In the genomic region with DNA sequence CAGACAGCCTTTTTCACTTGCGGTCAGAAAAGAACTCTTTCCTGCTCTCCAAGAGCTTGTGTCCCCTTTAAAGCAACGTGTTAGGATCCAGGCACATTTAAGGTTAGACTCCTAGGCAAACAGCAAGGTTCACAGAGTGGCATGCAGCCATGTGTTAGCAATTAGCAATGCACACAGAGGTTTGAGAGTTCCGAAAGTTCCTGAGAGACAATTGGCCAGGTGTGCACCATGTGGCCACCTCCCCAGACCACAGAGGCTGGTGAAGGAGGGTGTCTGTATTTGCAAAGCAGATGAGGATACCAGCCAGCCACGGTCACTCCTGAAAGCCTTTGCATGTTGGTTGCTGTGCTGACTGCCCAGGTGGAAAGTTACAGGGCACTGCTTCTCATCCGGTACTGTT, we compare ENCODE assay signal across 29 mouse cellular contexts.
DNase-seq lines count a peak whose midpoint lies in the region; ATAC-seq and TF ChIP-seq lines count a peak whose summit lies in the region.
"Had no signal": no experiment of that assay in that cellular context is flagged by ENCODE, and none has a peak within 500 bp of the region (broad histone marks: within the 10 kb centered on the region; RNA-seq: fewer than 3 reads in every experiment).

No protein-coding gene starts in this region.

- H3K9me3 ChIP-seq in kidney, embryonic 14.5 days (ENCODE audit: control insufficient read depth, low read length): no peaks in the 10 kb centered on the region
- H3K9me3 ChIP-seq in CH12.LX (replicated peaks; ENCODE audit: low read length): no peaks in the 10 kb centered on the region
- H3K9me3 ChIP-seq in limb, embryonic 10.5 days (replicated peaks): no peaks in the 10 kb centered on the region
- H3K9me3 ChIP-seq: embryonic facial prominence, embryonic 15.5 days; forebrain, embryonic 12.5 days; heart, embryonic 10.5 days; heart, embryonic 15.5 days; hindbrain, embryonic 12.5 days; intestine, embryonic 15.5 days; liver, embryonic 12.5 days had no signal

- H3K36me3 ChIP-seq in kidney, embryonic 14.5 days (ENCODE audit: control insufficient read depth, insufficient read depth, low read length): no peaks in the 10 kb centered on the region
- no peaks in the 10 kb centered on the region for H3K36me3 ChIP-seq in CH12.LX (replicated peaks in 1 of 2; ENCODE audit: control insufficient read depth in 1 of 2, insufficient read depth in 1 of 2, low read length in 1 of 2)
- no peaks in the 10 kb centered on the region for H3K36me3 ChIP-seq in limb, embryonic 10.5 days
- H3K36me3 ChIP-seq: embryonic facial prominence, embryonic 15.5 days; forebrain, embryonic 12.5 days; heart, embryonic 10.5 days; heart, embryonic 15.5 days; hindbrain, embryonic 12.5 days; intestine, embryonic 15.5 days; liver, embryonic 12.5 days had no signal

- H3K9ac ChIP-seq in kidney, embryonic 14.5 days (ENCODE audit: low read depth, low read length): no peak overlapping the region
- H3K9ac ChIP-seq in CH12.LX (ENCODE audit: insufficient read depth, low read depth): no peak overlapping the region
- H3K9ac ChIP-seq: embryonic facial prominence, embryonic 15.5 days; forebrain, embryonic 12.5 days; forebrain, postnatal 0 days; heart, embryonic 15.5 days; hindbrain, embryonic 12.5 days; intestine, embryonic 15.5 days; liver, embryonic 12.5 days; liver, postnatal 0 days had no signal

- in situ Hi-C loops in CH12.LX (cut with MboI; ENCODE audit: low pct_ligation_motif_present, low pct_unique_long_range_greater_than_20kb, low sequenced_read_pairs): no loop called here

- H3K4me2 ChIP-seq in kidney, embryonic 14.5 days (replicated peaks; ENCODE audit: low read depth, low read length): no peak overlapping the region
- no peak overlapping the region for H3K4me2 ChIP-seq in CH12.LX (ENCODE audit: insufficient read depth, low read depth, poor library complexity, severe bottlenecking)
- H3K4me2 ChIP-seq: embryonic facial prominence, embryonic 15.5 days; forebrain, embryonic 12.5 days; heart, embryonic 15.5 days; hindbrain, embryonic 12.5 days; intestine, embryonic 15.5 days; liver, embryonic 12.5 days had no signal

- dilution Hi-C loops in CH12.LX (cut with MboI; ENCODE audit: extremely low pct_ligation_motif_present, extremely low pct_unique_long_range_greater_than_20kb, low sequenced_read_pairs): no loop called here

- H3K27me3 ChIP-seq in kidney, embryonic 14.5 days (ENCODE audit: control insufficient read depth, insufficient read depth, low read length): no peaks in the 10 kb centered on the region
- H3K27me3 ChIP-seq in CH12.LX (replicated peaks): no peaks in the 10 kb centered on the region
- H3K27me3 ChIP-seq in limb, embryonic 10.5 days (ENCODE audit: low read depth, poor library complexity, severe bottlenecking): peaks cover 96% of the 10 kb centered on the region
- H3K27me3 ChIP-seq: embryonic facial prominence, embryonic 15.5 days; intestine, embryonic 15.5 days had no signal

- DNase-seq in kidney, adult 18-20 months: peak; percentile 15
- peak; percentile 27 for DNase-seq in CH12.LX (ENCODE audit: extremely low read depth)
- peak; percentile 47 for DNase-seq in embryo, embryonic 11 days
- peak; percentile 53 for DNase-seq in limb, embryonic 10.5 days (ENCODE audit: low spot score)
- no peak for DNase-seq in lung, adult 18-20 months
- no peak for DNase-seq in urinary bladder, postnatal 36 days (ENCODE audit: low spot score in 2 of 2)
- DNase-seq: adrenal gland, postnatal 36 days; cerebellum, adult 2 months; cerebellum, postnatal 14 days; forebrain, postnatal 0 days; gastrocnemius, postnatal 14 days; layer of hippocampus, adult 9-11 months; liver, postnatal 0 days; lung, postnatal 4 days; midbrain, embryonic 14.5 days; thymus, adult 2 months; thymus, postnatal 4 days had no signal

- no peak overlapping the region for H3K4me3 ChIP-seq in kidney, embryonic 14.5 days (ENCODE audit: low read length)
- no peak overlapping the region for H3K4me3 ChIP-seq in CH12.LX (replicated peaks in 1 of 3; ENCODE audit: low read depth in 2 of 3, low read length in 2 of 3, poor library complexity in 1 of 3)
- H3K4me3 ChIP-seq in limb, embryonic 10.5 days: no peak overlapping the region
- H3K4me3 ChIP-seq: embryonic facial prominence, embryonic 15.5 days; forebrain, embryonic 12.5 days; heart, embryonic 10.5 days; heart, embryonic 15.5 days; hindbrain, embryonic 12.5 days; intestine, embryonic 15.5 days; liver, embryonic 12.5 days; megakaryocyte, embryonic 14.5 days had no signal

- no peak overlapping the region for H3K27ac ChIP-seq in kidney, embryonic 14.5 days (ENCODE audit: low read depth, low read length)
- H3K27ac ChIP-seq in CH12.LX (ENCODE audit: insufficient read depth, low read depth): no peak overlapping the region
- peak overlapping the region; percentile 59 for H3K27ac ChIP-seq in limb, embryonic 10.5 days
- H3K27ac ChIP-seq: embryonic facial prominence, embryonic 15.5 days; forebrain, embryonic 12.5 days; heart, embryonic 10.5 days; heart, embryonic 15.5 days; hindbrain, embryonic 12.5 days; hindbrain, postnatal 0 days; intestine, embryonic 15.5 days; liver, embryonic 12.5 days had no signal

- TF ChIP-seq CTCF in CH12.LX (conservative IDR thresholded peaks at IDR 0.05 in 1 of 2, IDR thresholded peaks at IDR 0.05 in 1 of 2; ENCODE audit: low read depth in 2 of 2, low read length in 2 of 2): no peak

- no peaks in the 10 kb centered on the region for H3K4me1 ChIP-seq in kidney, embryonic 14.5 days (ENCODE audit: control insufficient read depth, insufficient read depth, low read length)
- peaks cover 4 to 8% of the 10 kb centered on the region in 2 experiments; a peak in 2 of 4 replicates for H3K4me1 ChIP-seq in CH12.LX (ENCODE audit: control insufficient read depth in 1 of 2, insufficient read depth in 2 of 2)
- peaks cover 29% of the 10 kb centered on the region for H3K4me1 ChIP-seq in limb, embryonic 10.5 days
- H3K4me1 ChIP-seq: embryonic facial prominence, embryonic 15.5 days; forebrain, embryonic 12.5 days; heart, embryonic 10.5 days; heart, embryonic 15.5 days; hindbrain, embryonic 12.5 days; intestine, embryonic 15.5 days; liver, embryonic 12.5 days; megakaryocyte, embryonic 14.5 days had no signal

- whole genome bisulfite sequencing in kidney, embryonic 14.5 days: 66% methylated on average over 5 of the region's 5 CpGs
- WGBS in limb, embryonic 10.5 days: 44% methylated on average over 5 of the region's 5 CpGs

- no peak for TF ChIP-seq EP300 in CH12.LX (IDR thresholded peaks at IDR 0.05; ENCODE audit: low read length)

- TF ChIP-seq POLR2A in CH12.LX (IDR thresholded peaks at IDR 0.05; ENCODE audit: low read depth, low read length): no peak

- TF ChIP-seq RAD21 in CH12.LX (IDR thresholded peaks at IDR 0.05; ENCODE audit: low read depth, low read length): no peak

- no peak for ATAC-seq in kidney, embryonic 14.5 days (ENCODE audit: low FRiP score, low TSS enrichment)
- ATAC-seq: CD4-positive, CD25-positive, alpha-beta regulatory T cell, adult 4 months; forebrain, postnatal 0 days; hindbrain, postnatal 0 days; intestine, embryonic 15.5 days; liver, embryonic 12.5 days; liver, postnatal 0 days; lung, postnatal 0 days had no signal

- H3K79me2 ChIP-seq in CH12.LX (replicated peaks; ENCODE audit: control insufficient read depth, extremely low read depth, insufficient read depth, poor library complexity, severe bottlenecking): no peaks in the 10 kb centered on the region

TF ChIP-seq in CH12.LX, 34 proteins besides CTCF, POLR2A, EP300 and RAD21:
- no peak for TF ChIP-seq IRF4 (IDR thresholded peaks at IDR 0.05; ENCODE audit: low read depth, low read length)
- TF ChIP-seq ZMIZ1 (IDR thresholded peaks at IDR 0.05; ENCODE audit: low read depth, low read length): no peak
- TF ChIP-seq GABPA (IDR thresholded peaks at IDR 0.05; ENCODE audit: insufficient replicate concordance, low read depth, low read length): no peak
- TF ChIP-seq POLR2AphosphoS2 (IDR thresholded peaks at IDR 0.05; ENCODE audit: low read depth, low read length): no peak
- TF ChIP-seq TBP (conservative IDR thresholded peaks at IDR 0.05; ENCODE audit: low read depth, low read length): 0 out of 2 replicates have a peak, but pooled peaks have one; percentile 68
- no peak for TF ChIP-seq MAFK (IDR thresholded peaks at IDR 0.05; ENCODE audit: insufficient replicate concordance, low read length)
- no peak for TF ChIP-seq JUN (IDR thresholded peaks at IDR 0.05; ENCODE audit: insufficient read depth, low read depth, low read length)
- TF ChIP-seq USF2 (conservative IDR thresholded peaks at IDR 0.05; ENCODE audit: low read depth, low read length): peak; percentile 15; the same call in 1 of the 2 replicates
- peak; percentile 44; the same call in 1 of the 2 replicates for TF ChIP-seq USF1 (IDR thresholded peaks at IDR 0.05; ENCODE audit: low read depth, low read length)

Comparison
In these comparisons a context has a peak if more than half of its experiments do, and no peak if none do; other contexts are left out.
1. DNase-seq: peak in kidney, adult 18-20 months (single experiment), CH12.LX (single experiment), embryo, embryonic 11 days (single experiment) and limb, embryonic 10.5 days (single experiment); none in lung, adult 18-20 months (0 of 2) and urinary bladder, postnatal 36 days (0 of 2).